Mouse (Mus musculus): Measurements from ENCODE around the gene Ush1g. TPM values are rescaled to one million over a fixed set of nuclear protein-coding genes. Genes with fewer than 3 reads are reported as not detected.
A peak's percentile ranks its signal among the peaks of the same experiment; 100 is the strongest.

Ush1g gene
- total and polyA plus RNA-seq, 2 experiments from 2014 or later = 0.32 TPM; not detected in 1

DNA sequence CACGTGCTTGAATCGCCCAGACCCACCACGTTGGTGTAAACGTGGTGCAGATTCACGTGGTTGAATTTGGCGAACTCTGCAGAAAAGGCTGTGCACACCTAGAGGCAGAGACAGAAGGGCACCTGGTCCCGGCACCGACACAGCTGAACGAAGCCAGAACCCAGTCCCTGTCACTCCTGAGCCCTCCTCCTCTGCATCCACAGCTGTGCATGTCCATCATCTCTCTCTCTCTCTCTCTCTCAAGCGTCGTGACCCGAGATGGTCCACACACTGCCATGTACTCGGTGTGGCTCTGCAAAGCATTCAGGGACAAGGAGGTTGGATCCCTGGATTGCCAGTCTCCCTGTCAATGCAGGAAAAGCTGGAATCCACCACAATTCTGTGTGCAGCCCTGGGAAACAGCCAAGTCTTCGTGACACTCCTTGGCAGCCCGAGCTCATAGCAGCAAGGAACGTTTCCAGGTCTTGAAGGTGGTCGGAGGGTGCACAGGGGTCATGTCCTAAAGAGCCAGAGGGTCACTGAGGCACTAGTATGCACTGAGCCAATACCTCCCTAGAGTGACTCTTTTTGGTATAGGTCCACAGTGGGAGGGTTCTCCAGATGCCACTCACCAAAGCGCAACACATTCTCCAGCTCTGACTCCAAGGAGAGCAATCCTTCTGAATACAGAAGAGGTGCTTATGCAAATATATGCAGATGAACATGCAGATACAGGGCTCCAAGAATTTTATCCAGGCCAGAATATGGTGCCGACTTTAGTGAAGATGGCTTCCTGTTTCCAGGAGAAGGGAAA lies 35.4 kb downstream of the Ush1g start:
- no peaks in the 10 kb centered on the region for H3K36me3 ChIP-seq (ENCODE audit: insufficient read depth, low read length)
- ATAC-seq (ENCODE audit: low FRiP score) (peak; percentile 42; the same call in 1 of the 2 replicates), DNase-seq (ENCODE audit: low spot score) (peak; percentile 49)
- no peaks in the 10 kb centered on the region for H3K4me1 ChIP-seq (ENCODE audit: insufficient read depth, low read length)
- no peak overlapping the region for H3K4me3 ChIP-seq (ENCODE audit: low read depth, low read length)
- no peak overlapping the region for H3K9ac ChIP-seq (replicated peaks; ENCODE audit: low read length, poor library complexity, severe bottlenecking)
- no peaks in the 10 kb centered on the region for H3K9me3 ChIP-seq (ENCODE audit: low read length)
- H3K27ac ChIP-seq (ENCODE audit: low read depth, low read length) = peak overlapping the region; percentile 52
- no peak for TF ChIP-seq CTCF (IDR thresholded peaks at IDR 0.05)
- no peak overlapping the region for H3K4me2 ChIP-seq (ENCODE audit: low read depth, low read length, poor library complexity, severe bottlenecking)
- H3K27me3 ChIP-seq (ENCODE audit: insufficient read depth, low read length) = no peaks in the 10 kb centered on the region
- 66% methylated on average over 19 of the region's 19 CpGs for WGBS

- no peak overlapping the region for H3K4me2 ChIP-seq (ENCODE audit: low read depth, low read length, poor library complexity, severe bottlenecking)
- DNase-seq (ENCODE audit: low spot score) (no peak), ATAC-seq (ENCODE audit: low FRiP score) (no peak)
- no peak for TF ChIP-seq CTCF (IDR thresholded peaks at IDR 0.05)
- H3K9ac ChIP-seq (replicated peaks; ENCODE audit: low read length, poor library complexity, severe bottlenecking) = no peak overlapping the region
- no peaks in the 10 kb centered on the region for H3K36me3 ChIP-seq (ENCODE audit: insufficient read depth, low read length)
- H3K4me1 ChIP-seq (ENCODE audit: insufficient read depth, low read length) = no peaks in the 10 kb centered on the region
- no peaks in the 10 kb centered on the region for H3K9me3 ChIP-seq (ENCODE audit: low read length)
- WGBS = 79% methylated on average over 4 of the region's 4 CpGs
- H3K27me3 ChIP-seq (ENCODE audit: insufficient read depth, low read length) = no peaks in the 10 kb centered on the region
- H3K27ac ChIP-seq (ENCODE audit: low read depth, low read length) = no peak overlapping the region
- H3K4me3 ChIP-seq (ENCODE audit: low read depth, low read length) = no peak overlapping the region
These were observed 36.6 kb downstream of the Ush1g start for GRCm38 (mm10) chr11:115285282-115285681.

GRCm38 (mm10) chr11:115283891-115284620 lies 37.8 kb downstream of the Ush1g start:
- ATAC-seq (ENCODE audit: low FRiP score) = no peak
- no peaks in the 10 kb centered on the region for H3K36me3 ChIP-seq (ENCODE audit: insufficient read depth, low read length)
- no peaks in the 10 kb centered on the region for H3K9me3 ChIP-seq (ENCODE audit: low read length)
- no peaks in the 10 kb centered on the region for H3K4me1 ChIP-seq (ENCODE audit: insufficient read depth, low read length)
- H3K9ac ChIP-seq (replicated peaks; ENCODE audit: low read length, poor library complexity, severe bottlenecking) = no peak overlapping the region
- no peak for DNase-seq (ENCODE audit: low spot score)
- H3K27ac ChIP-seq (ENCODE audit: low read depth, low read length) = no peak overlapping the region
- 81% methylated on average over 12 of the region's 12 CpGs for WGBS
- H3K4me2 ChIP-seq (ENCODE audit: low read depth, low read length, poor library complexity, severe bottlenecking) = no peak overlapping the region
- TF ChIP-seq CTCF (IDR thresholded peaks at IDR 0.05) = no peak
- no peaks in the 10 kb centered on the region for H3K27me3 ChIP-seq (ENCODE audit: insufficient read depth, low read length)
- no peak overlapping the region for H3K4me3 ChIP-seq (ENCODE audit: low read depth, low read length)

DNA sequence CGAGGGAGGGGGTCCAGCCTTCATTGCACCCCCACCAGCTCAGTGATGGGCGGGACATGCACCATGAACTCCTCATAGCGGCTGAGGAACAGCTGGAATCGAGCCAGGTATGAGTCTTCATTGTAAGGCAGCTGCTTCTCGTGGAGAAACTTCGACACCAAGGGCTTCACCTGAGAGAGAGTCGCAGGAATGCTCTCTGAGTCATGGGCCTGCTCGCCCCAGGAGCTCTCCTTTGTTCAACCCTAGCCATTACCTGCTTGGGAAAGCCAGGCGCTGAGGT lies 38.4 kb downstream of the Ush1g start:
- 78% methylated on average over 9 of the region's 9 CpGs for WGBS
- Histone ChIP-seq H3K4me2 (ENCODE audit: low read depth, low read length, poor library complexity, severe bottlenecking) (no peak overlapping the region), H3K27me3 (ENCODE audit: insufficient read depth, low read length) (no peaks in the 10 kb centered on the region), H3K9me3 (ENCODE audit: low read length) (no peaks in the 10 kb centered on the region), H3K36me3 (ENCODE audit: insufficient read depth, low read length) (no peaks in the 10 kb centered on the region), H3K4me1 (ENCODE audit: insufficient read depth, low read length) (no peaks in the 10 kb centered on the region), H3K9ac (replicated peaks; ENCODE audit: low read length, poor library complexity, severe bottlenecking) (no peak overlapping the region), H3K4me3 (ENCODE audit: low read depth, low read length) (no peak overlapping the region), H3K27ac (ENCODE audit: low read depth, low read length) (no peak overlapping the region)
- ATAC-seq (ENCODE audit: low FRiP score) (no peak), DNase-seq (ENCODE audit: low spot score) (no peak)
- TF ChIP-seq CTCF (IDR thresholded peaks at IDR 0.05) = no peak

- DNase-seq (ENCODE audit: low spot score) (peak; percentile 70), ATAC-seq (ENCODE audit: low FRiP score) (peak; percentile 55; the same call in 1 of the 2 replicates)
- WGBS = 81% methylated on average over 8 of the region's 8 CpGs
- Histone ChIP-seq H3K4me1 (ENCODE audit: insufficient read depth, low read length) (peaks cover 2% of the 10 kb centered on the region; the same call in 1 of the 2 replicates), H3K36me3 (ENCODE audit: insufficient read depth, low read length) (no peaks in the 10 kb centered on the region), H3K27ac (ENCODE audit: low read depth, low read length) (peak overlapping the region; percentile 55; the same call in 1 of the 2 replicates), H3K9me3 (ENCODE audit: low read length) (no peaks in the 10 kb centered on the region), H3K4me3 (ENCODE audit: low read depth, low read length) (no peak overlapping the region), H3K9ac (replicated peaks; ENCODE audit: low read length, poor library complexity, severe bottlenecking) (no peak overlapping the region), H3K27me3 (ENCODE audit: insufficient read depth, low read length) (no peaks in the 10 kb centered on the region), H3K4me2 (ENCODE audit: low read depth, low read length, poor library complexity, severe bottlenecking) (no peak overlapping the region)
- TF ChIP-seq CTCF (IDR thresholded peaks at IDR 0.05) = no peak
These were observed 38.9 kb downstream of the Ush1g start for GRCm38 (mm10) chr11:115282723-115283485.
